Mouse (Mus musculus) ES-Bruce4 (cell line): ENCODE results near the gene Gm17606.

Experiments
- CTCF ChIP-seq: IDR thresholded peaks from one replicate; pipeline ENCODE4 v1.8.1; 2011; ENCODE audit warnings: low read depth, low read length
- POLR2A ChIP-seq: IDR thresholded peaks from one replicate; pipeline ENCODE4 v1.8.1; 2011; ENCODE audit warnings: low read length; ENCODE audit not compliant: insufficient read depth

- no peak for TF ChIP-seq CTCF
- TF ChIP-seq POLR2A: no peak
Measured at GRCm38 (mm10) chr14:54652787-54653186, 12.0 kb downstream of the Gm17606 start.
